Mouse (Mus musculus): ENCODE data around the gene Hist1h1d. TPM values are rescaled to one million over a fixed set of nuclear protein-coding genes. Genes with fewer than 3 reads are reported as not detected.
"Not testable (repeated sequence)": the region's sequence is repeated elsewhere in the genome, so short reads cannot be mapped to it uniquely, and the experiment has no call there.

The Hist1h1d gene
- polyA plus RNA-seq, 1 experiment from 2014 or later: 0.15 TPM

GRCm38 (mm10) chr13:23530901-23531875, 21.9 kb upstream of the Hist1h1d start, which contains the start of gene Hist1h4h:
Hist1h4h (plus strand) TSS chr13:23531050.
- H3K4me3 ChIP-seq: peak within 1 kb of the TSS; percentile 54
- no peaks in the 10 kb centered on the region for H3K9me3 ChIP-seq
- under 1% methylated on average over 67 of the region's 70 CpGs for WGBS
- no peaks in the 10 kb centered on the region for H3K27me3 ChIP-seq (replicated peaks)
- H3K4me2 ChIP-seq: peak within 1 kb of the TSS; percentile 85
- ATAC-seq (replicated peaks): peak; percentile 92
- H3K9ac ChIP-seq: peak within 1 kb of the TSS; percentile 75
- no peaks in the 10 kb centered on the region for H3K36me3 ChIP-seq (replicated peaks)
- H3K27ac ChIP-seq: peak within 1 kb of the TSS; percentile 96
- H3K4me1 ChIP-seq: peaks cover 45% of the 10 kb centered on the region

GRCm38 (mm10) chr13:23532262-23533075, 20.6 kb upstream of the Hist1h1d start:
- Histone ChIP-seq H3K9ac (peak overlapping the region; percentile 75), H3K27ac (peak overlapping the region; percentile 96), H3K36me3 (replicated peaks) (no peaks in the 10 kb centered on the region), H3K27me3 (replicated peaks) (no peaks in the 10 kb centered on the region), H3K4me1 (peaks cover 41% of the 10 kb centered on the region), H3K4me2 (peak overlapping the region; percentile 85), H3K4me3 (peak overlapping the region; percentile 54), H3K9me3 (no peaks in the 10 kb centered on the region)
- 24% methylated on average over 9 of the region's 9 CpGs for WGBS
- ATAC-seq (replicated peaks): no peak

- Histone ChIP-seq H3K9ac (peak within 1 kb of the TSS; percentile 38; the same call in 1 of the 2 replicates), H3K4me3 (peak within 1 kb of the TSS; percentile 54), H3K4me1 (peaks cover 41% of the 10 kb centered on the region), H3K4me2 (peak within 1 kb of the TSS; percentile 85), H3K27ac (peak within 1 kb of the TSS; percentile 96)
- H3K9me3 ChIP-seq; H3K36me3 ChIP-seq (replicated peaks); H3K27me3 ChIP-seq (replicated peaks): not testable (repeated sequence)
- ATAC-seq (replicated peaks): peak; percentile 22; the same call in 1 of the 2 replicates
- WGBS: under 1% methylated on average over 33 of the region's 53 CpGs
Measured at GRCm38 (mm10) chr13:23533560-23534367, 19.3 kb upstream of the Hist1h1d start, which contains the start of gene Hist1h2af. Hist1h2af (plus strand) TSS chr13:23533906.

GRCm38 (mm10) chr13:23534368-23535131, 18.5 kb upstream of the Hist1h1d start:
- Histone ChIP-seq H3K4me2 (peak overlapping the region; percentile 85), H3K27me3 (replicated peaks) (no peaks in the 10 kb centered on the region), H3K9ac (peak overlapping the region; percentile 12; the same call in 1 of the 2 replicates), H3K4me1 (peaks cover 37% of the 10 kb centered on the region), H3K27ac (peak overlapping the region; percentile 48; the same call in 1 of the 2 replicates), H3K9me3 (no peaks in the 10 kb centered on the region), H3K36me3 (replicated peaks) (no peaks in the 10 kb centered on the region), H3K4me3 (peak overlapping the region; percentile 54)
- ATAC-seq (replicated peaks): no peak
- WGBS: under 1% methylated on average over 15 of the region's 15 CpGs

GRCm38 (mm10) chr13:23535137-23536075, 17.7 kb upstream of the Hist1h1d start, which contains the start of gene Hist1h3g:
Hist1h3g (plus strand) TSS chr13:23535422.
- under 1% methylated on average over 50 of the region's 62 CpGs for WGBS
- peak; percentile 89 for ATAC-seq (replicated peaks)
- not testable (repeated sequence) for H3K36me3 ChIP-seq (replicated peaks); H3K9me3 ChIP-seq; H3K27me3 ChIP-seq (replicated peaks)
- H3K27ac ChIP-seq: peak within 1 kb of the TSS; percentile 48; the same call in 1 of the 2 replicates
- peaks cover 31% of the 10 kb centered on the region for H3K4me1 ChIP-seq
- H3K4me3 ChIP-seq: peak within 1 kb of the TSS; percentile 54
- H3K4me2 ChIP-seq: peak within 1 kb of the TSS; percentile 85
- H3K9ac ChIP-seq: peak within 1 kb of the TSS; percentile 12; the same call in 1 of the 2 replicates

- no peak overlapping the region for H3K9ac ChIP-seq
- H3K4me2 ChIP-seq: peak overlapping the region; percentile 85
- H3K27ac ChIP-seq: no peak overlapping the region
- no peak for ATAC-seq (replicated peaks)
- H3K36me3 ChIP-seq (replicated peaks): no peaks in the 10 kb centered on the region
- no peaks in the 10 kb centered on the region for H3K9me3 ChIP-seq
- peaks cover 31% of the 10 kb centered on the region for H3K4me1 ChIP-seq
- WGBS: 17% methylated on average over 7 of the region's 7 CpGs
- no peaks in the 10 kb centered on the region for H3K27me3 ChIP-seq (replicated peaks)
- H3K4me3 ChIP-seq: no peak overlapping the region
Measured at GRCm38 (mm10) chr13:23536076-23536822, 16.8 kb upstream of the Hist1h1d start.

- H3K27ac ChIP-seq: no peak overlapping the region
- no peak overlapping the region for H3K4me2 ChIP-seq
- H3K4me3 ChIP-seq: no peak overlapping the region
- H3K27me3 ChIP-seq (replicated peaks): no peaks in the 10 kb centered on the region
- no peaks in the 10 kb centered on the region for H3K9me3 ChIP-seq
- no peak overlapping the region for H3K9ac ChIP-seq
- ATAC-seq (replicated peaks): no peak
- H3K4me1 ChIP-seq: peaks cover 27% of the 10 kb centered on the region
- WGBS: 78% methylated on average over 3 of the region's 3 CpGs
- no peaks in the 10 kb centered on the region for H3K36me3 ChIP-seq (replicated peaks)
Measured at GRCm38 (mm10) chr13:23537006-23537710, 15.9 kb upstream of the Hist1h1d start.

GRCm38 (mm10) chr13:23538249-23538648, 14.8 kb upstream of the Hist1h1d start:
- 81% methylated on average over 5 of the region's 5 CpGs for WGBS
- Histone ChIP-seq H3K9me3 (no peaks in the 10 kb centered on the region), H3K27ac (no peak overlapping the region), H3K27me3 (replicated peaks) (no peaks in the 10 kb centered on the region), H3K4me3 (no peak overlapping the region), H3K4me2 (no peak overlapping the region), H3K9ac (no peak overlapping the region), H3K36me3 (replicated peaks) (no peaks in the 10 kb centered on the region), H3K4me1 (peaks cover 21% of the 10 kb centered on the region)
- no peak for ATAC-seq (replicated peaks)

GRCm38 (mm10) chr13:23539821-23540220, 13.2 kb upstream of the Hist1h1d start:
- ATAC-seq (replicated peaks); H3K9ac ChIP-seq; H3K4me3 ChIP-seq; H3K9me3 ChIP-seq; H3K27ac ChIP-seq; H3K27me3 ChIP-seq (replicated peaks); H3K36me3 ChIP-seq (replicated peaks); H3K4me2 ChIP-seq: not testable (repeated sequence)
- WGBS: 81% methylated on average over 1 of the region's 1 CpGs
- peaks cover 10% of the 10 kb centered on the region for H3K4me1 ChIP-seq

Data from midbrain, embryonic 15.5 days (tissue).